Comparison of ENCODE assay signal across 16 mouse cellular contexts in the genomic region with DNA sequence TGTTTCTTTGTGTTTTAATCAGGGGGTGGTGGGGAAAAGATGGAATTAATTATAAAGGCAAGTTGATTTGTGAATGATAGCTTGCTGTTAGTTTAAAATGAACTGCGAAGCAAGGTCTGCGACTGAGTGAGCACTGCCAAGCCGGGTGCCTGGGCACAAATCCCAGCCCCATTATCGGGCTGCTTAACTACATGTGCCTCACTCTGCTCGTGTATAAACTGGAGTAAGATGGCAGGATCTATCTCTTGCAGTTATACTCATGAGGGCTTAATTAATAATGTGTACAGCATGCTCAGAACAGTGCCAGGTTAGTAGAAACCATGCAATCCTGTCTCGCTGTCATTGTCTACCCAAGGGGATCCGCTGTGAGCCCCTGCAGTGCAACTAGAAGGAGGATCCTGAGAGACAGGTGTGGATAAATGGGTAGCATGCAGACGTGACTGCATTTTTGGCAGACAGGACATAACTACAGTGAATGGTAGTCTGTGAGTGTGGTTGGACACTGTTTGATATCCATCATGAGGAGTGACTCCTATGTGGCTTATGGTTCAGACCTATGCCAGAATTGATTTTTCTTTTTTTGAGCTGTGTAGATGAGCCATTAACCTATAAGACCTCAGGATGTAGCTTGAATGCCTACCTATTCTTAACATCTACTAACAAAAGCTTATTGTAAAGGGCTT. TPM values are rescaled to one million over a fixed set of nuclear protein-coding genes. Genes with fewer than 3 reads are reported as not detected.
A peak's percentile ranks its signal among the peaks of the same experiment; 100 is the strongest.
DNase-seq lines count a peak whose midpoint lies in the region; ATAC-seq and TF ChIP-seq lines count a peak whose summit lies in the region.
"Had no signal": no experiment of that assay in that cellular context is flagged by ENCODE, and none has a peak within 500 bp of the region (broad histone marks: within the 10 kb centered on the region; RNA-seq: fewer than 3 reads in every experiment).

No protein-coding gene starts in this region.

- H3K36me3 ChIP-seq in heart, embryonic 12.5 days: no peaks in the 10 kb centered on the region
- H3K36me3 ChIP-seq in hindbrain, postnatal 0 days (ENCODE audit: insufficient read depth, low read length): no peaks in the 10 kb centered on the region
- H3K36me3 ChIP-seq: limb, embryonic 12.5 days; stomach, embryonic 15.5 days had no signal

- intact Hi-C loops in left cerebral cortex, postnatal 4 days (cut with DNase I): loop anchor here (10.0 kb wide), 1 partner anchor 394 kb away; no protein-coding TSS in a partner anchor
- intact Hi-C loops in left cerebral cortex, adult 2 months (cut with DNase I): no loop called here

- H3K4me1 ChIP-seq in heart, embryonic 12.5 days (replicated peaks): peaks cover 2% of the 10 kb centered on the region; the same call in 1 of the 2 replicates
- no peaks in the 10 kb centered on the region for H3K4me1 ChIP-seq in hindbrain, postnatal 0 days (ENCODE audit: insufficient read depth, low read length)
- H3K4me1 ChIP-seq: limb, embryonic 12.5 days; stomach, embryonic 15.5 days had no signal

- 84% methylated on average over 8 of the region's 8 CpGs for WGBS in heart, embryonic 12.5 days
- WGBS in hindbrain, postnatal 0 days: 55% methylated on average over 8 of the region's 8 CpGs

- peak; percentile 39 to 42 for DNase-seq in heart, adult 18-20 months
- peak; percentile 3 for DNase-seq in left cerebral cortex, postnatal 4 days
- no peak for DNase-seq in left cerebral cortex, adult 2 months (ENCODE audit: extremely low spot score in 1 of 2, low spot score in 2 of 2)
- DNase-seq in brain, embryonic 18.5 days (ENCODE audit: low read depth, low spot score): peak; percentile 4
- peak; percentile 12 for DNase-seq in hindbrain, postnatal 0 days (ENCODE audit: low spot score)
- DNase-seq in adrenal gland, adult 8-10 months: no peak
- no peak for DNase-seq in urinary bladder, postnatal 4 days (ENCODE audit: low spot score in 2 of 2)
- DNase-seq: adrenal gland, postnatal 25 days; liver, postnatal 0 days; thymus, postnatal 36 days had no signal

- H3K9ac ChIP-seq in heart, embryonic 12.5 days: no peak overlapping the region
- H3K9ac ChIP-seq in hindbrain, postnatal 0 days (replicated peaks; ENCODE audit: low read length): no peak overlapping the region
- H3K9ac ChIP-seq: limb, embryonic 12.5 days; liver, postnatal 0 days; stomach, embryonic 15.5 days had no signal

- no peak overlapping the region for H3K27ac ChIP-seq in heart, embryonic 12.5 days (ENCODE audit: poor library complexity, severe bottlenecking)
- H3K27ac ChIP-seq in left cerebral cortex, adult 2 months: no peak overlapping the region
- H3K27ac ChIP-seq in hindbrain, postnatal 0 days: no peak overlapping the region
- H3K27ac ChIP-seq: limb, embryonic 12.5 days; macrophage; stomach, embryonic 15.5 days had no signal

- H3K9me3 ChIP-seq in heart, embryonic 12.5 days (replicated peaks): no peaks in the 10 kb centered on the region
- H3K9me3 ChIP-seq in hindbrain, postnatal 0 days (ENCODE audit: low read length): no peaks in the 10 kb centered on the region
- H3K9me3 ChIP-seq: limb, embryonic 12.5 days; stomach, embryonic 15.5 days had no signal

- ATAC-seq in heart, embryonic 12.5 days (ENCODE audit: insufficient number of reproducible peaks, low FRiP score): no peak
- no peak for ATAC-seq in hindbrain, postnatal 0 days
- ATAC-seq: liver, postnatal 0 days had no signal

- H3K4me2 ChIP-seq in heart, embryonic 12.5 days: no peak overlapping the region
- H3K4me2 ChIP-seq in hindbrain, postnatal 0 days (ENCODE audit: low read depth, low read length): no peak overlapping the region
- H3K4me2 ChIP-seq: limb, embryonic 12.5 days; stomach, embryonic 15.5 days had no signal

- H3K27me3 ChIP-seq in heart, embryonic 12.5 days (replicated peaks): no peaks in the 10 kb centered on the region
- no peaks in the 10 kb centered on the region for H3K27me3 ChIP-seq in hindbrain, postnatal 0 days (ENCODE audit: insufficient read depth, low read length)
- H3K27me3 ChIP-seq: limb, embryonic 12.5 days; stomach, embryonic 15.5 days had no signal

- no peak overlapping the region for H3K4me3 ChIP-seq in heart, embryonic 12.5 days
- H3K4me3 ChIP-seq in left cerebral cortex, adult 2 months: no peak overlapping the region
- H3K4me3 ChIP-seq in hindbrain, postnatal 0 days (ENCODE audit: low read length): no peak overlapping the region
- H3K4me3 ChIP-seq: limb, embryonic 12.5 days; stomach, embryonic 15.5 days had no signal

- TF ChIP-seq CTCF in left cerebral cortex, adult 2 months (IDR thresholded peaks at IDR 0.05): no peak
- TF ChIP-seq CTCF in hindbrain, postnatal 0 days (IDR thresholded peaks at IDR 0.05; ENCODE audit: low read depth): no peak

RNA-seq across cellular contexts. Expression of a gene that starts 51.6 kb away (rescaled TPM):
- total RNA-seq in heart, adult 18-20 months (2021): under 1 TPM; 0.05 TPM
- polyA plus RNA-seq in heart, embryonic 12.5 days (2016; fragmentation: Nextera tagmentation; extraction: Ambion mirVana): 0.13 TPM in 2 replicates
- total RNA-seq in left cerebral cortex, postnatal 4 days (2021): under 1 TPM; 0.44 to 0.72 TPM
- total RNA-seq in left cerebral cortex, adult 2 months (2021): under 1 TPM; 0.14 to 0.16 TPM
- total RNA-seq in hindbrain, postnatal 0 days (2014; rRNA removed): 0.04 and 0.16 TPM in 2 replicates
- 0.04 and 0.08 TPM in 2 replicates for polyA plus RNA-seq in hindbrain, postnatal 0 days (2015; fragmentation: Nextera tagmentation; extraction: Ambion mirVana)
- under 1 TPM; 0.09 to 0.38 (median 0.23) TPM for total RNA-seq in adrenal gland, adult 8-10 months (2022)
- total RNA-seq: MEL; monocyte, adult 5-6 weeks had no signal
- polyA plus RNA-seq: liver, postnatal 0 days; macrophage had no signal

Comparison
In these comparisons a context has a peak if more than half of its experiments do, and no peak if none do; other contexts are left out.
1. DNase-seq: peak in heart, adult 18-20 months (2 of 2), left cerebral cortex, postnatal 4 days (single experiment), brain, embryonic 18.5 days (single experiment) and hindbrain, postnatal 0 days (single experiment); none in left cerebral cortex, adult 2 months (0 of 2), adrenal gland, adult 8-10 months (single experiment) and urinary bladder, postnatal 4 days (0 of 2).